Mouse (Mus musculus) megakaryocyte progenitor cell, adult 5-6 weeks (primary cell): ENCODE measurements at regions not wholly inside any gene's neighbourhood (a gene's known extent, or its start where the extent isn't known, plus 50 kb on each side); places are given as distances from the start of the nearest gene placed in this dataset.
A peak's percentile ranks its signal among the peaks of the same experiment; 100 is the strongest.

Experiments
- ATAC-seq: replicated peaks from 2 replicates; pipeline ENCODE4 v1.8.0; 2016; ENCODE audit warnings: mild to moderate bottlenecking, moderate TSS enrichment, inconsistent platforms; ENCODE audit not compliant: poor library complexity

- no peak for ATAC-seq
Observed at GRCm38 (mm10) chr10:96778220-96778619, 161.4 kb downstream of the Btg1 start.

GRCm38 (mm10) chr10:96783966-96784365, 167.2 kb downstream of the Btg1 start:
- ATAC-seq, result no peak; the same call in 1 of the 2 replicates

DNA sequence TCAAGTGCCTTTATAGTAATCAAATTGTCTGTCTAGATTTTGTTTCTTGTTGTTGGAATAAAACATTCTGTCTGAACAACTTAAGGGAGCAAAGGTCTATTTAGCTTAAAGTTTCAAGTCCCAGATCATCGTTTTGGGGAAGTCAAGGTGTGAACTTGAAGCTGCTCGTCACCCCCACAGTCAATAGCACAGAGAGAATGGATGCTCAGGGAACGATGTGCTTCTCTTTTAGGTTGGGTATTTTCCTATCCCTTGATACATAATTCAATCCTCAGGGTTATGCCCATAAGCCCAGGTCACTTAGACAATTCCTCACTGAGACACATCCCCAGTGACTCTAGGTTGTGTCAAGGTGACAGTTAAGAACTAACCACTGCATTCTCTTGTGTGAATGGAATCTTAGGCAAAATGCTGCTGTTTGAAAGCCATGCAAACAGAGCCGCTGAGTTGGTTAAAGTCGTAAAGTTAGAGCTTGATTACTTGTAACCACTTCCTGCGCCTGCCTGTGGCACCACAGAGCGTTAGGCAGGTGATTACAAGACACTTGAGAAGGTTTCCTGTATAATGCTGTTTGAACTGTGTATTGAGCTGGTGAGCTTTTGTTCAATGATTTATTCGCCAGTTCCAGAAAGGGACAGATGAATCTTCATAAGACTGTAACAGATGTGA, 170.2 kb downstream of the Btg1 start:
- ATAC-seq, result peak; percentile 91

- ATAC-seq, result peak; percentile 42
Observed at GRCm38 (mm10) chr10:96787572-96787946, 170.8 kb downstream of the Btg1 start.

- no peak for ATAC-seq
Observed at GRCm38 (mm10) chr10:96788352-96789016, 171.7 kb downstream of the Btg1 start.

GRCm38 (mm10) chr10:96797116-96797515, 180.3 kb downstream of the Btg1 start:
- no peak for ATAC-seq

DNA sequence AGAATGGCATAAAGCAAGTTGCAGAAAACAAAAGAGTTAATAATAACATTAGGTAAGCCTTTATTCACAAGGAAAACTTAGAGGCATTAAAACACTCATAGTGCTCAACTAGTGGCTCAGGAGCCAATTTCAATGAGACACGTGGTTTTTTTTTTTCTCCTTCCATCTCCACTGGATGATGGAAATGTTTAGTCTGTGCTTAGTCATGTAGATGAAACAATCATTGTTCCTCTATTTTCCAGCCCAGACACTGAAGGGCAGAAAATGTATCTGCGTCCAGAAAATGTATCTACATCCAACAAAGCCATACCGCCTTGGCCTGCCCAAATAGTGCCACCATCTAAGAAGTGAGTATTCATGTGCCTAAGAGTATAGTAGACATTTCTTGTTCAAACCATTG, 184.0 kb downstream of the Btg1 start:
- peak; percentile 31; the same call in 1 of the 2 replicates for ATAC-seq

DNA sequence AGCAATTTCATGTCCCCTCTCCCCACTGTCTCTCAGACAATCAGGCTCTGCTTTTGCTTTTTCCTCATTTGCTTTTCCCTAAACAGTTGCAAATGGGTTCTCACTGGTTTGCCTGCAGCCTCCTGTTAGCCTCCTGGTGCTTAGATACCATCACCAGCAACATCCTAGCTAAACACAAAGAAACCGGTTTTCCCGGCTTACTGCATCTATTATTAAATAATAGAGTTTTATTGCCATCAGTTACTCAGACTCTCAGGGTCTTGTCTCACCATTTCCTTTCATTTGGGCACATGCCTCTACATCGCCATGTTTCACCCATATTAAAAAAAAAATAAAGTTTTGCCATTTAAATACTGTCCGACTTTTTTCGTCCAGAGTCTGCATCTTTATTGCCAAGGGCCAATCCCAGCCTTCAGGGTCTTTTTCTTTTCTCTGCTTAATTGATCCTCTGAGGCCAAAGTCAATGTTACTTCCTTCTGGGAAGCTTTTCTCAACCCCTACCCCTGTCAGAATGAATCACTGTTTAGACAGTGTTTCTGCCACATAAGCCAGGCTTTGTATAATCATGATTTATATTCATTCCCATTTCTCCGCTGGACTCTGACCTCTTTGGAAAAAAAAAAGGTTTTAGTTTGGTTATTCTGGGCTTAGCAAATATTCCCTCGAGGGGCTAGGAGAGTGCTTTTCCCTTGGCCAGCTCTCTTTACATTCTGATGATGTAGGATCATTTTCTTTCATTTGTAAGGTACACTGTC, 187.4 kb downstream of the Btg1 start:
- ATAC-seq, result no peak

DNA sequence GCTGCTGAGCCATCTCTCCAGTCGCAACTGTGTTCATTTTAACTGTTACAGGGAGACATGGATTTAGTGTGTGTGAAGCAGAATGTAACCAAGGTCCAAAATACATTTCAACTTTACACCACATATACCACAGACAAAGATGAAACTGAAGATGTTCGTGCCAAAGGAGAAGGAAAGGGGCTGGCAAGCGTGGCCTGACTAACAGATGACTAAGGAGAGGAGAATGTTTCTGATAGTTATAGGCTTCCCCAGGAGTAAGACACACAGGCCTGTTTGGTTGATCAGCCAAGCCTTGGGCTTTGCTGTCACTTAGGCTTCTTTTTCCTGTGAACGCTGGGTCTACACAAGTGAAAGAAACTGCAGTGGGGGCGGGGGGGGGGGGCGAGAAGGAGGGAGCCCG, 189.8 kb downstream of the Btg1 start:
- no peak for ATAC-seq

- ATAC-seq, result no peak
Observed at GRCm38 (mm10) chr10:96821852-96822251, 205.0 kb downstream of the Btg1 start.

DNA sequence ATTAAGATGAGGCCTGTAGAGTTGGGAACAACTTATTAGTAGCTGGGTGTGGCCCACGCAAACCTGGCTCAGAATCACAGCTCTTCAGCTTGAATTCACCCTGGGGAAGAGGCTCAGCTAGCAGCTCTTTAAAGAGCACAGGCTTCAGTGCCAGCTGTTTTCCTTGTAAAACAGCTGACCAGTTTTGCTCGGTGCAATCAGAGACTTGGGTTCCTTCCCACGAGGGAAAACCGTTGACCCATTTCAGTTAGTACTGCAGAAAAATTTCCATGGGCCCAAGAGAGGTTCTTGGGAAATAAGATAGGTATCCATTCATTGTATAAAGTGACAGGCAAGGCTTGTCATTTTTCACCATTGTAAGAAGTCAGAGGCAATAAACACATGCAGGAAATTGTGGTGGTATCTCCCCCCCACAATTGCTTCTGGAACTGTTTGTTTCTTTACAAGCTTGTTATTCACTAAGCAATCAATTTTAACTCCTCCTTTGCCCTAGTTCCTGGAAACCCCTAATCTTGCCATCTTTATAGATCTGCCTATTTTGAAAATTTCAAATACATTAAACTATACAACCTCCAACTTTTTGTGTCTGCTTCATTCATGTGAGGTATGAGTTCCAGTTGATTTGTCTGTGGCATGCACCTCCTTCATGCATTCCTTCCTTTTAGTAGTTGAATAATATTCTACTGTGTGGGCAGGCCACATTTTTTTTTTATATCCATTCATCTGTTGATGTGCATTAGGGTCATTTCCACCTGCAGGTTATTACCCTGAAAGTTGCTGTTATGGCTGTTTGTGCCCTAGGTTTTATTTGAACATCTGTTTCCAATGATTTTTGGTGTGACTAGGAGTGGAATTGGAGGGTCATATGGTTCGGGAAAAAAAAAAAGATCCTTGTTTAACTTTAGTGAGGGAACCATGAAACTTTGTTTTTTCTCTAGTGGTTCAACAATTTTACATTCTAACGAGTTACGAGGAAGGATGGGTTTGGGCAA, 205.8 kb downstream of the Btg1 start:
- ATAC-seq, result no peak

DNA sequence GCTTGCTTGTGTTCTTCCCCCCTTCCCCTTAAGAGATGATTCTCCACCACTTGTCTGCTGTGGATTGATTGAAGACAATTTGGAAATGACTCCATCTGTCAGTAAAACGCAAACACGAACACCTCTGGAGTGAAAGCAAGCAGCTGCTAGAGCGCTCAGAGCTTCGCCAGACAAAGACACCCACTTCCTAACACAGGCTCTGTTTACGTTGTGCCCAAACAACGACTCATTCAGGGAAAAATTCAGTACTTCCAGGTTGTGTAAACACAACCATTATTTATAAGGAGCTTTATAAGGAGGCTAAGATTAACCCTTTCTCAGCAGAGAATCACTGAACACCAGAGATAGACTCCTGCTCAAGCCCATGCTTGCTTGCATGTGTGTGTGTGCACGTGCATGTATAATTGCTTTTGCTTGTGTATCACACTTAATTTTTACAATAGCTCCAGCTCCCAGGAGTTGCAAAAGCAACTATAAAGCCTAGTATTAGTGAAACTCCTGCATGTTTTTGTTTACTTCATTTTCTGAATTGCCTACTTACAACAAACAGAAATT, 209.5 kb downstream of the Btg1 start:
- ATAC-seq, result no peak

DNA sequence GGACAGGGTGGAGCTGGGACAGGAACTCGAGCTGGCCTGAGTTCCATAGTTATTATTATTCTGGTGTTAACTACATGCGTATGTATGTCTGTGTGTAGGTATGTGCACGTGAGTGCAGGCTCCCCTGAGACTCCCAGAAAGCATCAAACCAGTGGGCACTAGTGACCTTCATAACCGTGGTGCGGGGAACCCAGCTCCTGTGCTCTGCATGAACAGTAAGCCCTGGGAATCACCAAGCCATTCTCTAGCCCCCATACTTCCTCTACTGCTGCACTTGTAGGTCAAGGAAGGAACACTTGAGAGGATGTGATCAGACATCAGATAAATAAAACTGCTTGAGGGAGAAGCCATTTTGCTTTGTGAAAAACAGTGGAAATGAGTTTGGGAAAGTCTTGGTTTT, 211.2 kb downstream of the Btg1 start:
- ATAC-seq, result no peak

GRCm38 (mm10) chr10:96828581-96829246, 211.9 kb downstream of the Btg1 start:
- ATAC-seq, result no peak

DNA sequence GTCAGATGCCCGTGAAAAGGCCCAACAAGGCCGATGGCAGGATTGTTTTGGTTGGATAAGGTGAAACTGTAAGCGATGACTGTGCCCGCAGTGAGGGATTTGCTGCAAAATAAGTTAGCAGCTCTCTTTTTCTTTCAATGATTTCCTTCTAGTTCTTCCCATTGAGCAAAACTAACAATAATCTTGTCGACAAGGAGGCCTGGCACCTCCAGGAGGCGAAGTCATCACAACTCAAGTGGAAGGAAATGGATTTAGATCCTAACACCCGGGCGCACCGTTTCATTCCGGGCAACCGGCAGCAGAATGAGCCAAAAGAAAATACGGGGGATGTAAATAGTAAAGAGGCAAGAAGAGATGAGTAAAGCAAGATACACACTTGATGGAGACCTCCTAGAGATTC, 214.3 kb downstream of the Btg1 start:
- ATAC-seq, result no peak

DNA sequence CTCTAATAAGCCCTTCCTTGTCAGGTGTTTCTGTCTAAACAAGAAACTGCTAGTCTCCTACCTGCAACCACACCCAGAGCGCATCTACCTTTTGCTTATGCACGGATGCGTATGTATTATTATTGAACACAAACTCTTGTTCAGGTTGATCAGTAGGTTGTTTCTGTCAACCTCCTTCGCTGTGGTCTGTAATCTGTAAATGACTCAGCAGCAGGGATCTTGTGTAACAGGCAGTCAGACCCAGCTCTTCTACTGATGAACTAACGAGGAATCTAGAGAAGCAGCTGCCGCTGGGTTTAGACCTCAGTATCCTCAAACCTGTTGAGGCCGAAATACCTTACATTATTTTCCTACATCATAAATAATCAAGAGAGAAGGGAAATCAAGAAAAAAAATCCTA, 220.4 kb downstream of the Btg1 start:
- ATAC-seq, result peak; percentile 92

GRCm38 (mm10) chr10:96841128-96841527, 224.3 kb downstream of the Btg1 start:
- ATAC-seq, result no peak

DNA sequence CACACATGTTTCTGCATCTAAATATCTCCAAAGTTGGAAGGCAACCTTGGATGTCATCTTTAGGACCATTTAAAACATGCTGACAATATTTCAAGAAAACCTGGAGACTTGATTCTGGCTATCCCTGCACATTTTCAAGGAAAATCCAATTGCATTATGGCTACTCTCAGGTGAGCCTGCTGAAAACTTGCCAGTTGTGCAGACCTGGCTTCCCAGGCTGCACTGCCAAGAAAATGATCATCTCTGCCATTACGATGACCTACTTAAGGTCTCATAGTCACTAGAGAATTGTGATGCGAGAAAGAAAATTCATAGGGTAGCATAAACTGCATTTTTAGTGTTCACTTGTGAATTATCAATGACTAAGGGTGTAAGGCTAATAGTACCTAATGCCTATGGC, 225.2 kb downstream of the Btg1 start:
- no peak for ATAC-seq

- no peak for ATAC-seq
Observed at GRCm38 (mm10) chr10:96845906-96846305, 229.1 kb downstream of the Btg1 start.

DNA sequence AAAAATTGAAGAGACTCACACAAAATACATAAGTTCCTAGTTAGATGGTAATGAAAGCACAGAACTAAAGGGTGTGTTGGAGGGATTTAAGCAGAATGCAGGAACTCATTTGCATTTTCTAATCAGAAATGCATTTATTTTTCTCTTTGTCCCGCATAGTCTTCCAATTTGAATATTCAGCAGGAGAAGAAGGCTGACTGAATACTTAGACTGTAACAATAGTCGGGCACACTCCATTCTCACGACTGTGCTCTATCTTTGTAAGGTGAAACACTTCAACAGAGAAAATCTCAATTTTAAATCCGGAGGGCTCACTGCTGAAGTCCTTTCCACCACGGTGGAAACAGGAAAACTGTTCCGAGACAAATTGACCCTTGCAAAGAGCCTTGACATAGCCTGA, 230.2 kb downstream of the Btg1 start:
- no peak for ATAC-seq
